Mouse (Mus musculus) limb, embryonic 13.5 days (tissue): ENCODE measurements around the gene Nfia. TPM values are rescaled to one million over a fixed set of nuclear protein-coding genes. Genes with fewer than 3 reads are reported as not detected.
A peak's percentile ranks its signal among the peaks of the same experiment; 100 is the strongest.

Source experiments
- ATAC-seq: fragments of 200-750 bp; cut with Nextera tagmentation; 2 replicates; pipeline ENCODE4 v1.8.0; 2017; ENCODE audit warnings: low read depth, moderate number of reproducible peaks, moderate TSS enrichment; ENCODE audit not compliant: low FRiP score
- H3K27ac ChIP-seq: fragments of 300-500 bp; sonication (generic); 2 replicates; pipeline ENCODE4 v1.5.1; 2015; ENCODE audit warnings: inconsistent platforms, mild to moderate bottlenecking, moderate library complexity
- H3K27me3 ChIP-seq: fragments of 300-500 bp; sonication (generic); 2 replicates; pipeline ENCODE4 v1.6.1; 2015; ENCODE audit warnings: mild to moderate bottlenecking, inconsistent platforms
- H3K36me3 ChIP-seq: fragments of 300-500 bp; sonication (generic); 2 replicates; pipeline ENCODE4 v1.6.1; 2015; ENCODE audit warnings: inconsistent platforms, mild to moderate bottlenecking, moderate library complexity
- H3K4me1 ChIP-seq: fragments of 300-500 bp; sonication (generic); 2 replicates; pipeline ENCODE4 v1.6.1; 2015; ENCODE audit warnings: inconsistent platforms
- H3K4me2 ChIP-seq: fragments of 300-500 bp; sonication (generic); replicated peaks from 2 replicates; pipeline ENCODE4 v1.6.1; 2015; ENCODE audit warnings: inconsistent platforms, mild to moderate bottlenecking, moderate library complexity
- H3K4me3 ChIP-seq: fragments of 300-500 bp; sonication (generic); 2 replicates; pipeline ENCODE4 v1.5.1; 2015; ENCODE audit warnings: moderate library complexity, mild to moderate bottlenecking, inconsistent platforms
- H3K9ac ChIP-seq: fragments of 300-500 bp; sonication (generic); 2 replicates; pipeline ENCODE4 v1.6.1; 2015; ENCODE audit warnings: mild to moderate bottlenecking, inconsistent platforms
- H3K9me3 ChIP-seq: fragments of 300-500 bp; sonication (generic); 2 replicates; pipeline ENCODE4 v1.6.1; 2016; ENCODE audit warnings: inconsistent platforms
- WGBS: fragments of 180-500 bp; shearing (Covaris S2); methylation state at CpG from one replicate; pipeline ENCODE4 v1.1.7; 2015; 5-methylcytosine and 5-hydroxymethylcytosine counted together
- polyA plus RNA-seq: library from polyadenylated mRNA; unstranded; fragments of >200 nt; fragmentation: Nextera tagmentation; extraction: Ambion mirVana; gene quantifications from 2 replicates; pipeline ENCODE4 v1.2.1, GENCODE M21; 2015

Gene Nfia
- polyA plus RNA-seq, 1 experiment from 2014 or later, result 88.3 TPM

DNA sequence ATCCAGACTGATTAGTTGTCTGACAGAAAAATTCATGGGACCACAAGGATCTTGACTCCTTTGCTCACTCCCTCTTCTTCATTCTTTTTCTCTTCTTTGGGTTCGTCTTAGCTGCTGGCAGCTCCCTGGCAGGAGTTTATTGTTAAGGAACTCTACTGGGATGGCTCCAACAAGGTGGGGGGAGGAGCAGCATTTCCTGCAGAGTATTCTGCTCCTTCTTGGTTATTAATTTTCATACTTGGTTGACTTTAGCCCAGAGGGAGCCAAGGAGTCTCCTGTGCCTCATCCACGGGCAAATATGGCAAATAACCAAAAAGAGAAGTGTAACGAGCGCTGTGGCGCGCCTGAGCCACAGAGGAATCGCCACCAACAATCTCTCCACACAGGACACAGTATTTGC lies 190.3 kb downstream of the Nfia start:
- H3K36me3 ChIP-seq, result peaks cover 17% of the 10 kb centered on the region
- no peaks in the 10 kb centered on the region for H3K9me3 ChIP-seq
- no peak overlapping the region for H3K4me2 ChIP-seq
- peaks cover 32% of the 10 kb centered on the region for H3K4me1 ChIP-seq
- H3K4me3 ChIP-seq, result no peak overlapping the region
- H3K27me3 ChIP-seq, result no peaks in the 10 kb centered on the region
- no peak overlapping the region for H3K9ac ChIP-seq
- no peak for ATAC-seq
- 77% methylated on average over 7 of the region's 7 CpGs for WGBS
- H3K27ac ChIP-seq, result no peak overlapping the region

- no peak overlapping the region; the same call in 1 of the 2 replicates for H3K27ac ChIP-seq
- no peak overlapping the region for H3K9ac ChIP-seq
- no peaks in the 10 kb centered on the region for H3K27me3 ChIP-seq
- no peaks in the 10 kb centered on the region for H3K9me3 ChIP-seq
- H3K36me3 ChIP-seq, result peaks cover 9% of the 10 kb centered on the region
- no peak for ATAC-seq
- H3K4me3 ChIP-seq, result no peak overlapping the region
- peaks cover 42% of the 10 kb centered on the region for H3K4me1 ChIP-seq
- no peak overlapping the region for H3K4me2 ChIP-seq
- WGBS, result 46% methylated on average over 1 of the region's 1 CpGs
Measured at GRCm38 (mm10) chr4:97963951-97964350, 191.4 kb downstream of the Nfia start.

- Histone ChIP-seq H3K4me3 (no peak overlapping the region), H3K27ac (no peak overlapping the region), H3K4me1 (peaks cover 49% of the 10 kb centered on the region), H3K9me3 (no peaks in the 10 kb centered on the region), H3K36me3 (peaks cover 11% of the 10 kb centered on the region), H3K4me2 (no peak overlapping the region), H3K9ac (no peak overlapping the region), H3K27me3 (no peaks in the 10 kb centered on the region)
- 69% methylated on average over 7 of the region's 7 CpGs for WGBS
- ATAC-seq, result peak; percentile 48; the same call in 1 of the 2 replicates
Measured at GRCm38 (mm10) chr4:97968786-97969348, 196.3 kb downstream of the Nfia start.

GRCm38 (mm10) chr4:97973064-97973463 lies 200.5 kb downstream of the Nfia start:
- no peak overlapping the region for H3K9ac ChIP-seq
- H3K4me2 ChIP-seq, result no peak overlapping the region
- peaks cover 12% of the 10 kb centered on the region for H3K36me3 ChIP-seq
- H3K27me3 ChIP-seq, result no peaks in the 10 kb centered on the region
- peaks cover 51% of the 10 kb centered on the region for H3K4me1 ChIP-seq
- H3K9me3 ChIP-seq, result no peaks in the 10 kb centered on the region
- 85% methylated on average over 2 of the region's 2 CpGs for WGBS
- no peak overlapping the region for H3K4me3 ChIP-seq
- H3K27ac ChIP-seq, result no peak overlapping the region
- ATAC-seq, result no peak

- Histone ChIP-seq H3K4me1 (peaks cover 43% of the 10 kb centered on the region), H3K4me2 (no peak overlapping the region), H3K27ac (no peak overlapping the region), H3K9ac (no peak overlapping the region), H3K9me3 (no peaks in the 10 kb centered on the region), H3K36me3 (peaks cover 12% of the 10 kb centered on the region), H3K4me3 (no peak overlapping the region), H3K27me3 (no peaks in the 10 kb centered on the region)
- 77% methylated on average over 6 of the region's 6 CpGs for WGBS
- ATAC-seq, result no peak
Measured at GRCm38 (mm10) chr4:97974037-97974436, 201.5 kb downstream of the Nfia start.

DNA sequence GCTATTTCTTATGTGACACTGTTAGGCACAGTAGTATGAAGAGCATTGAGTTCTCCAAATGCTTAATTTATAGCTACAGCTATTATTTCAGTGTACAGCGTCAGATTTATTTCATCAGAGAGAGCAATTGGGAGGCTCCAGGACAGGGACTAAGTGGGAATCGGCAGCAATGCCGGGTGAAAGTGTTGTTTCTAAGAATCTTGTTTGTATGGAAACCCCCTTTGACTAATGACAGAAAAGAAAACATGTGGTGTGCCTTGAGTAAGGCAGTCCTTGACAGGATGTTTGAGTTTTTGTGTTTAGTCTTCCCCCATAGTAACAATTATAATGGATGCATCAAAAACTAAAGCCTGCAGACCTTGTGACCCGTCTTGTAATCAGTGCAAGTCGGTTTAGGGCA lies 204.4 kb downstream of the Nfia start:
- Histone ChIP-seq H3K4me2 (no peak overlapping the region), H3K4me3 (no peak overlapping the region), H3K36me3 (0 out of 2 replicates have a peak, but pooled peaks cover 3% of the 10 kb centered on the region), H3K9me3 (no peaks in the 10 kb centered on the region), H3K9ac (no peak overlapping the region), H3K27ac (no peak overlapping the region), H3K27me3 (no peaks in the 10 kb centered on the region), H3K4me1 (peaks cover 38% of the 10 kb centered on the region)
- WGBS, result 40% methylated on average over 5 of the region's 5 CpGs
- no peak for ATAC-seq

DNA sequence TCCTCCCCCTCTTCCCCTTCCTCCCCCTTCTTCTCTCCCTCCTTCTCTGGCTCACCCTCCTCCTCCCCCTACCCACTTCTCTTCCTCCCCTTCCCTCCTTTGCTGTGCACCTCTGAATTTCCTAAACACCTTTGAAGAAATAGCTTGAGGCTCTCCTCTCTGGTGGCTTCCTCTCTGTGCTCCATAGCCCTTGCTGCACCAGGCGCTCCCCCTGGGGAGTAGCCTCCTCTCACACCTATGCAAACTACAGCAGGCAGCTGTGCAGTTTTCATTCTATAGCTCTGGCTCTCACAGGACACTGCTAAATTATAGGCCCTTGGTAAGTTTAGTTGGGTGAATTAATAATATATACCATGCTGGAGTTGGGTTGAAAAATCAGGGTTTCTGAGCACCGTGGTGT lies 211.8 kb downstream of the Nfia start:
- 74% methylated on average over 2 of the region's 2 CpGs for WGBS
- Histone ChIP-seq H3K4me3 (no peak overlapping the region), H3K9me3 (no peaks in the 10 kb centered on the region), H3K27me3 (no peaks in the 10 kb centered on the region), H3K4me2 (no peak overlapping the region), H3K9ac (no peak overlapping the region), H3K4me1 (peaks cover 13% of the 10 kb centered on the region; the same call in 1 of the 2 replicates), H3K27ac (no peak overlapping the region), H3K36me3 (0 out of 2 replicates have a peak, but pooled peaks cover 3% of the 10 kb centered on the region)
- ATAC-seq, result no peak

GRCm38 (mm10) chr4:97986056-97986734 lies 213.7 kb downstream of the Nfia start:
- 92% methylated on average over 1 of the region's 1 CpGs for WGBS
- Histone ChIP-seq H3K27ac (no peak overlapping the region), H3K4me3 (no peak overlapping the region), H3K4me2 (no peak overlapping the region), H3K4me1 (peaks cover 23% of the 10 kb centered on the region), H3K9ac (no peak overlapping the region), H3K27me3 (no peaks in the 10 kb centered on the region), H3K36me3 (0 out of 2 replicates have a peak, but pooled peaks cover 3% of the 10 kb centered on the region), H3K9me3 (no peaks in the 10 kb centered on the region)
- no peak for ATAC-seq

DNA sequence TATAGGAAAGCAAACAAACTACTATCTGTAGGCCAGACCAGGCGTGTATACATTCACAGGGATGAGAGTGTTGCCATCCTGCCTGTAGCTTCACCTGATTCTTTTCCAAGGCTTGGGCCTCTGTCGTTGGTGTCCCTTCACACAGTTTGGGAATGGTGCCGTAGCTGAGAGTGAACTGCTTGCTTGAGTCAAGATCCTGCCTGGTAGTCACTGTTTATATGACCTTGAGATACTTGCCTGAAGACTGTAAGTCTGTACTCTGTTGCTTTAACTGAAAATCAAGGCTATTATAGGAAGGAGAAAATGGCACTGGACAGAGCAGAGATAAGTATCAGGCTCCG lies 214.2 kb downstream of the Nfia start:
- no peak overlapping the region for H3K4me2 ChIP-seq
- peaks cover 26% of the 10 kb centered on the region for H3K4me1 ChIP-seq
- ATAC-seq, result no peak
- no peak overlapping the region for H3K27ac ChIP-seq
- 90% methylated on average over 4 of the region's 4 CpGs for WGBS
- H3K4me3 ChIP-seq, result no peak overlapping the region
- H3K9ac ChIP-seq, result no peak overlapping the region
- H3K36me3 ChIP-seq, result 0 out of 2 replicates have a peak, but pooled peaks cover 3% of the 10 kb centered on the region
- H3K9me3 ChIP-seq, result no peaks in the 10 kb centered on the region
- no peaks in the 10 kb centered on the region for H3K27me3 ChIP-seq

DNA sequence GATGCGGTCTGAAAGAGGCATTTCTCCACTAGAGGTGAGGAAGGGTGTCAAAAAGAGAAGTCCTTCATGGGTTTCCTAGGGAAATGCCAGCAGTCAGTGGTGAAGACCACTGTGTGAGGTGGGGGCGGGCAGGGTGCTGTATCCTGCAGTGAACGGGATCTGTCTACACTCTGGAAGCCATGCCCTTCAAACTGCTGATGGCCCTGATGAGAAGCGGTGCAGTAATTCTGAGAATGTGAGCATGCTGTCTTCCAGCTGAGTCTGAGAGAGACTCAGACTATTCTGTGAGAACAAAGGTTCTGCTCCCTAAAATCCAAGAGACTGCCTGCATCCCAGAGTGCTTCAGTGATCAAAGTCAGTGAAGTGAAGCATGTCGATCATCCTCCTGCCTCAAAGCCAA lies 216.2 kb downstream of the Nfia start:
- no peak overlapping the region for H3K4me2 ChIP-seq
- peak overlapping the region; percentile 3; the same call in 1 of the 2 replicates for H3K27ac ChIP-seq
- no peaks in the 10 kb centered on the region for H3K27me3 ChIP-seq
- no peaks in the 10 kb centered on the region for H3K9me3 ChIP-seq
- no peak overlapping the region for H3K9ac ChIP-seq
- WGBS, result 76% methylated on average over 5 of the region's 5 CpGs
- no peak overlapping the region for H3K4me3 ChIP-seq
- H3K36me3 ChIP-seq, result 0 out of 2 replicates have a peak, but pooled peaks cover 3% of the 10 kb centered on the region
- H3K4me1 ChIP-seq, result peaks cover 26% of the 10 kb centered on the region
- ATAC-seq, result no peak

DNA sequence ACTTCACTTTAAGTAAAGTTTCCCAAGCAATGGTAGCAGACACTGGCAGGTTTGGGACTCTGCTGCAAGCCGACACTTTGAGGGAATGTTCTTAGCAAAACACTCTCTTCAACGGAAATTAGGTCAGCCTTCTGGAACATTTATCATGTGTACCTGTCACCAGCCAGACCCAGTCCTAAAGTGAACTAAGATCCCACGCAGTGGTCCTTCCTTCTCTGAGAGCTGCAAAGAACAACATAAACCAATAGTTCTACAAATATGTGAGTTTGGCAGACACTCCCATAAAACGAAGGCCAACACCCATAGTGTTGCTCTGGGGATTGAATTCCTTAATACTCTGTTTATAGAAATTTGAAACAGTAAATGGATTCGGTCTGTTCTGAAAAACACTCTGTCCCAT lies 217.9 kb downstream of the Nfia start:
- no peak overlapping the region for H3K27ac ChIP-seq
- WGBS, result 34% methylated on average over 5 of the region's 5 CpGs
- no peak for ATAC-seq

DNA sequence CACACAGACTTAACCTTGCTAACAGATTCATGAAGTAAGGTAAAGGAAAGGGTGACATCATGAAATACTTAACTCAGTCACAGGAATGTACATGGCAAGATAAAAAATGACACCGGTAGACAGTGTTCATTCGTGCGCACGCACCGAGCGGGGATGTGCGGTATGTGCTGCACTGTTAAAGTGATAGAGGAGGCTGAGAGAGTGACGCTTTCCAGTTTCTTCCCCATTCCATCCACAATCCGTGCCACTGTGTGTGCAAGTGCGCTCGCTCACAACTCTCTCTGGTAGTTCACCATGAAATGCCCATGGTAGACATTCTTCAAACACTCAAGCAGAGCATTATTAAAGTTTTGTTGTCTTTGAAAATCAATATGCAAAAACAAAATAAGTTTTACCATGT lies 218.9 kb downstream of the Nfia start:
- WGBS, result 86% methylated on average over 11 of the region's 11 CpGs
- Histone ChIP-seq H3K9ac (no peak overlapping the region), H3K27me3 (no peaks in the 10 kb centered on the region), H3K4me2 (no peak overlapping the region), H3K27ac (no peak overlapping the region), H3K36me3 (0 out of 2 replicates have a peak, but pooled peaks cover 3% of the 10 kb centered on the region), H3K4me3 (no peak overlapping the region), H3K4me1 (peaks cover 30% of the 10 kb centered on the region), H3K9me3 (no peaks in the 10 kb centered on the region)
- ATAC-seq, result no peak

More for the DNA sequence above, 217.9 kb downstream of the Nfia start:
- H3K4me3 ChIP-seq, result no peak overlapping the region
- H3K4me1 ChIP-seq, result peaks cover 20% of the 10 kb centered on the region
- 0 out of 2 replicates have a peak, but pooled peaks cover 3% of the 10 kb centered on the region for H3K36me3 ChIP-seq
- H3K9me3 ChIP-seq, result no peaks in the 10 kb centered on the region
- no peaks in the 10 kb centered on the region for H3K27me3 ChIP-seq
- H3K9ac ChIP-seq, result no peak overlapping the region
- no peak overlapping the region for H3K4me2 ChIP-seq
